Mouse (Mus musculus): ENCODE data around the gene Gnat2.

DNA sequence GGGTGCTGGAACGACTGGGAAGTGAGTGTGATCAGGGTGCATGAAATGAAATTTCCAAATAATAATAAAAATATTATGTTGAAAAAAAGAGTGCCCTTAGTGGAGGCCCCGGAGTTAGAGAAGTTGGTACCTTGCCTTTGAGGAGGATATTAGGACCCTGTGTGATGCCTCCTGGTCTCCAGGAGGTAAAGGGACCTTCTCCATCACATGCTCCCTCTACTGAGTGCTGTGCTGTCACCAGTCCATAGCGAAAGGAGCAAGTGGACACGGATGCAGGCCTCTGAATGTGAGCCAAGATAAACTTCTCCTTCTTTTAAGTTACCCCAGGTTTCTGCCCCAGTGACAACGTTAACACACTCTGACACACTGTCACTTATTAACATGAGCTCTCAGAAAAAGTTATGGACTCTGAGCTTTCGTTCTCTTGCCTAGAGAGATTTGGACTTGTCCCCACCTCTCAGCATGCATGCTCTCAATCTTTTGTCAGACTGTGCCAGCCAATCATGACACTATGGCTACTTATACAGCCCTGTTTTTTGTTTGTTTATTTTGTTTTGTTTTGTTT, 25.1 kb upstream of the Gnat2 start:
- TF ChIP-seq CTCF (IDR thresholded peaks at IDR 0.05; ENCODE audit: borderline replicate concordance, control insufficient read depth, extremely low read depth, insufficient read depth, low read length, poor library complexity) (no peak), POLR2A (IDR thresholded peaks at IDR 0.05; ENCODE audit: control insufficient read depth, extremely low read depth, insufficient read depth, low read length, poor library complexity) (no peak)
